ENCODE assay signal across 26 mouse cellular contexts in the genomic region with DNA sequence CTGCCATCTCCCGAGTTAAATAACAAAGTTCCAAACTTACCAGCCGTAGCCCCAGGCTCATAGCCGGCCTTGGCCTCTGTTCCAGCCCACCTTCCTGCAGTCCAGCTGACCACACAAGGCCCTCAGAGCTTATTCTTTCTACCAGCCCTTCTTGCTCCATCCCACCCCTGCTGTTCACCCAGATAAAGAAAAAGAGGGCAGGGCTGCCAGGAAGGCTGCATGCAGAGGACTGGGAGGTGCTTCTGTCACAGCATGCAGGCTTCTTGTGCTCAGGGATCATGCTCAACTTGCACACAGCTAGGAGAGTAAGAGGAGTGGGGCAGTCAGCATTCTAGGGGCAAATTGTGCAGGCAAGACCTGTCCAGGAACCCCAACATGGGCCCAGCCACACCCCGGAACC. TPM values are rescaled to one million over a fixed set of nuclear protein-coding genes. Genes with fewer than 3 reads are reported as not detected.
DNase-seq lines count a peak whose midpoint lies in the region; ATAC-seq lines count a peak whose summit lies in the region.
"Had no signal": no experiment of that assay in that cellular context is flagged by ENCODE, and none has a peak within 500 bp of the region (broad histone marks: within the 10 kb centered on the region; RNA-seq: fewer than 3 reads in every experiment).

No protein-coding gene starts in this region.

- peaks cover 9% of the 10 kb centered on the region for H3K4me1 ChIP-seq in hindbrain, embryonic 10.5 days (replicated peaks)
- no peaks in the 10 kb centered on the region for H3K4me1 ChIP-seq in hindbrain, embryonic 14.5 days (replicated peaks; ENCODE audit: control insufficient read depth, insufficient read depth, low read length)
- peaks cover 30% of the 10 kb centered on the region for H3K4me1 ChIP-seq in liver, embryonic 16.5 days (ENCODE audit: control insufficient read depth, low read depth, low read length)
- H3K4me1 ChIP-seq: lung, embryonic 15.5 days had no signal

- no peaks in the 10 kb centered on the region for H3K9me3 ChIP-seq in hindbrain, embryonic 10.5 days
- H3K9me3 ChIP-seq in hindbrain, embryonic 14.5 days (ENCODE audit: control insufficient read depth, low read length): no peaks in the 10 kb centered on the region
- H3K9me3 ChIP-seq in liver, embryonic 16.5 days (replicated peaks; ENCODE audit: control insufficient read depth, low read length): no peaks in the 10 kb centered on the region
- H3K9me3 ChIP-seq: forebrain, embryonic 10.5 days; G1E; lung, embryonic 15.5 days; midbrain, embryonic 13.5 days had no signal

- 76% methylated on average over 4 of the region's 4 CpGs for WGBS in hindbrain, embryonic 10.5 days
- WGBS in hindbrain, embryonic 14.5 days: 80% methylated on average over 4 of the region's 4 CpGs
- WGBS in liver, embryonic 16.5 days (ENCODE audit: insufficient replicate concordance): 45% methylated on average over 4 of the region's 4 CpGs

- H3K4me3 ChIP-seq in hindbrain, embryonic 10.5 days: no peak overlapping the region
- no peak overlapping the region for H3K4me3 ChIP-seq in hindbrain, embryonic 14.5 days (replicated peaks; ENCODE audit: low read length)
- no peak overlapping the region for H3K4me3 ChIP-seq in liver, embryonic 16.5 days (ENCODE audit: low read depth, low read length)
- H3K4me3 ChIP-seq: forebrain, embryonic 10.5 days; gastrocnemius, adult 2 months; left cerebral cortex, adult 2 months; lung, embryonic 15.5 days; midbrain, embryonic 13.5 days had no signal

- no peak overlapping the region for H3K9ac ChIP-seq in hindbrain, embryonic 14.5 days
- no peak overlapping the region for H3K9ac ChIP-seq in liver, embryonic 16.5 days (ENCODE audit: low read depth, low read length)
- H3K9ac ChIP-seq: lung, embryonic 15.5 days had no signal

- peaks cover 47% of the 10 kb centered on the region for H3K36me3 ChIP-seq in hindbrain, embryonic 10.5 days
- peaks cover 20% of the 10 kb centered on the region for H3K36me3 ChIP-seq in hindbrain, embryonic 14.5 days (replicated peaks; ENCODE audit: control insufficient read depth, insufficient read depth)
- peaks cover 3% of the 10 kb centered on the region; the same call in 1 of the 2 replicates for H3K36me3 ChIP-seq in liver, embryonic 16.5 days (ENCODE audit: control insufficient read depth, insufficient read depth)

- no peaks in the 10 kb centered on the region for H3K27me3 ChIP-seq in hindbrain, embryonic 10.5 days (ENCODE audit: insufficient read depth, poor library complexity, severe bottlenecking)
- H3K27me3 ChIP-seq in hindbrain, embryonic 14.5 days (ENCODE audit: control insufficient read depth, insufficient read depth, low read length): no peaks in the 10 kb centered on the region
- no peaks in the 10 kb centered on the region for H3K27me3 ChIP-seq in liver, embryonic 16.5 days (ENCODE audit: control insufficient read depth, insufficient read depth, low read depth, low read length)
- H3K27me3 ChIP-seq: CH12.LX; lung, embryonic 15.5 days; midbrain, embryonic 13.5 days had no signal

- H3K4me2 ChIP-seq in hindbrain, embryonic 14.5 days (replicated peaks): no peak overlapping the region
- peak overlapping the region; percentile 35 for H3K4me2 ChIP-seq in liver, embryonic 16.5 days (ENCODE audit: low read depth, low read length)
- H3K4me2 ChIP-seq: lung, embryonic 15.5 days; midbrain, embryonic 13.5 days had no signal

- peak overlapping the region; percentile 18; the same call in 1 of the 2 replicates for H3K27ac ChIP-seq in hindbrain, embryonic 10.5 days
- no peak overlapping the region; the same call in 1 of the 2 replicates for H3K27ac ChIP-seq in hindbrain, embryonic 14.5 days
- peak overlapping the region; percentile 15; the same call in 1 of the 2 replicates for H3K27ac ChIP-seq in liver, embryonic 16.5 days (ENCODE audit: low read length)
- H3K27ac ChIP-seq: gastrocnemius, adult 2 months; left cerebral cortex, adult 2 months; lung, embryonic 15.5 days; macrophage; midbrain, embryonic 13.5 days had no signal

- DNase-seq in hindbrain, embryonic 10.5 days (ENCODE audit: low spot score): no peak
- DNase-seq in hindbrain, embryonic 14.5 days (ENCODE audit: low spot score): no peak
- peak; percentile 51 for DNase-seq in c-Kit-positive CD71-positive TER-119-positive erythroid progenitor cells, embryonic 14.5 days (ENCODE audit: low spot score)
- peak; percentile 68 for DNase-seq in liver
- no peak for DNase-seq in ovary, postnatal 10 days (ENCODE audit: low spot score)
- DNase-seq in spleen, postnatal 14 days (ENCODE audit: low spot score in 2 of 2): no peak
- DNase-seq in right cerebral cortex, postnatal 36 days (ENCODE audit: low spot score in 2 of 2): no peak
- DNase-seq: adrenal gland, adult 2 months; B cell, adult 2 months; cerebellum, adult 2 months; gastrocnemius, adult 2 months; heart, postnatal 10 days; kidney, postnatal 4 days; layer of hippocampus, adult 9-11 months had no signal

- no peak for ATAC-seq in hindbrain, embryonic 14.5 days (ENCODE audit: low FRiP score)
- ATAC-seq in liver, embryonic 16.5 days (ENCODE audit: low read depth): peak; percentile 74
- ATAC-seq: intestine, postnatal 0 days; midbrain, embryonic 13.5 days had no signal

RNA-seq across cellular contexts. Expression of a gene that starts 22.3 kb away (rescaled TPM):
- 51.5 and 65.8 TPM in 2 replicates for polyA plus RNA-seq in hindbrain, embryonic 10.5 days (2016; fragmentation: Nextera tagmentation; extraction: Ambion mirVana)
- 62.2 and 64.3 TPM in 2 replicates for polyA plus RNA-seq in hindbrain, embryonic 14.5 days (2014; fragmentation: Nextera tagmentation; extraction: Ambion mirVana)
- 6.3 and 7.0 TPM in 2 replicates for polyA plus RNA-seq in liver, embryonic 16.5 days (2015; fragmentation: Nextera tagmentation; extraction: Ambion mirVana)

RNA-seq across cellular contexts. Expression of a gene that starts 45.0 kb away (rescaled TPM):
- 196 and 300 TPM in 2 replicates for polyA plus RNA-seq in hindbrain, embryonic 10.5 days (2016; fragmentation: Nextera tagmentation; extraction: Ambion mirVana)
- polyA plus RNA-seq in hindbrain, embryonic 14.5 days (2014; fragmentation: Nextera tagmentation; extraction: Ambion mirVana): 14.1 and 15.9 TPM in 2 replicates
- 86.0 and 89.7 TPM in 2 replicates for polyA plus RNA-seq in liver, embryonic 16.5 days (2015; fragmentation: Nextera tagmentation; extraction: Ambion mirVana)

RNA-seq across cellular contexts. Expression of a gene that starts 48.0 kb away (rescaled TPM):
- polyA plus RNA-seq in hindbrain, embryonic 10.5 days (2016; fragmentation: Nextera tagmentation; extraction: Ambion mirVana): not detected in 2 replicates
- polyA plus RNA-seq in hindbrain, embryonic 14.5 days (2014; fragmentation: Nextera tagmentation; extraction: Ambion mirVana): not detected in 2 replicates
- not detected in 2 replicates for polyA plus RNA-seq in liver, embryonic 16.5 days (2015; fragmentation: Nextera tagmentation; extraction: Ambion mirVana)
- polyA plus RNA-seq: adrenal gland, adult 2 months; cerebellum, adult 2 months; embryonic facial prominence, embryonic 14.5 days; forebrain, embryonic 10.5 days; G1E; intestine, postnatal 0 days; kidney, embryonic 16.5 days; limb, embryonic 14.5 days; lung, embryonic 15.5 days; macrophage; midbrain, embryonic 13.5 days had no signal

RNA-seq across cellular contexts. Expression of a gene that starts 55.5 kb away (rescaled TPM):
- 50.9 and 61.6 TPM in 2 replicates for polyA plus RNA-seq in hindbrain, embryonic 10.5 days (2016; fragmentation: Nextera tagmentation; extraction: Ambion mirVana)
- polyA plus RNA-seq in hindbrain, embryonic 14.5 days (2014; fragmentation: Nextera tagmentation; extraction: Ambion mirVana): 13.9 and 16.4 TPM in 2 replicates
- 35.9 and 37.6 TPM in 2 replicates for polyA plus RNA-seq in liver, embryonic 16.5 days (2015; fragmentation: Nextera tagmentation; extraction: Ambion mirVana)

Comparison
In these comparisons a context has a peak if more than half of its experiments do, and no peak if none do; other contexts are left out.
1. DNase-seq: peak in c-Kit-positive CD71-positive TER-119-positive erythroid progenitor cells, embryonic 14.5 days (single experiment) and liver (single experiment); none in hindbrain, embryonic 10.5 days (single experiment), hindbrain, embryonic 14.5 days (single experiment), ovary, postnatal 10 days (single experiment), spleen, postnatal 14 days (0 of 2) and right cerebral cortex, postnatal 36 days (0 of 2).